Mouse (Mus musculus) brain, embryonic 14.5 days (tissue): ENCODE measurements around the gene Palld. TPM values are rescaled to one million over a fixed set of nuclear protein-coding genes. Genes with fewer than 3 reads are reported as not detected.
A peak's percentile ranks its signal among the peaks of the same experiment; 100 is the strongest.

ENCODE experiments used
- DNase-seq: peaks from one replicate; pipeline ENCODE4 v3.0.0-alpha.2; 2011; ENCODE audit warnings: low read depth
- CTCF ChIP-seq: fragments of 200-500 bp; IDR thresholded peaks from 2 replicates; pipeline ENCODE4 v1.5.1; 2012; ENCODE audit warnings: inconsistent platforms, mild to moderate bottlenecking, moderate library complexity, borderline replicate concordance; ENCODE audit not compliant: insufficient read depth, insufficient read length; ENCODE audit errors: extremely low read depth
- POLR2A ChIP-seq: fragments of 200-500 bp; IDR thresholded peaks from 2 replicates; pipeline ENCODE4 v1.6.1; 2012; ENCODE audit warnings: mild to moderate bottlenecking, inconsistent platforms, borderline replicate concordance; ENCODE audit not compliant: poor library complexity, insufficient read depth, insufficient read length, severe bottlenecking; ENCODE audit errors: extremely low read depth
- polyA plus RNA-seq: library from polyadenylated mRNA; depleted of rRNA; stranded (reverse); fragments of >200 nt; gene quantifications from 2 replicates; pipeline ENCODE4 v1.2.3, GENCODE M21; 2012; rRNA removed

Gene Palld
- polyA plus RNA-seq, 1 experiment: 16.4 TPM

GRCm38 (mm10) chr8:61478793-61479192 lies 423.7 kb downstream of the Palld start:
- no peak for DNase-seq
- TF ChIP-seq POLR2A (no peak), CTCF (no peak)

- DNase-seq: no peak
- TF ChIP-seq POLR2A (no peak), CTCF (no peak)
Observed at GRCm38 (mm10) chr8:61478150-61478549, 424.3 kb downstream of the Palld start.

GRCm38 (mm10) chr8:61476160-61476559 lies 426.3 kb downstream of the Palld start:
- no peak for DNase-seq
- TF ChIP-seq CTCF (no peak), POLR2A (no peak)

GRCm38 (mm10) chr8:61475251-61475673 lies 427.2 kb downstream of the Palld start:
- no peak for DNase-seq
- no peak for TF ChIP-seq POLR2A
- TF ChIP-seq CTCF: no peak

- TF ChIP-seq POLR2A (no peak), CTCF (no peak)
- DNase-seq: no peak
Observed at GRCm38 (mm10) chr8:61470213-61470612, 432.3 kb downstream of the Palld start.

GRCm38 (mm10) chr8:61467553-61467815 lies 435.0 kb downstream of the Palld start:
- TF ChIP-seq POLR2A: no peak
- TF ChIP-seq CTCF: no peak
- DNase-seq: no peak

GRCm38 (mm10) chr8:61466696-61467552 lies 435.6 kb downstream of the Palld start:
- DNase-seq: peak; percentile 68
- TF ChIP-seq POLR2A: no peak
- no peak for TF ChIP-seq CTCF

- TF ChIP-seq POLR2A: no peak
Observed at GRCm38 (mm10) chr8:61464393-61464792, 438.1 kb downstream of the Palld start.

GRCm38 (mm10) chr8:61462221-61462620 lies 440.3 kb downstream of the Palld start:
- no peak for DNase-seq
- TF ChIP-seq POLR2A (no peak), CTCF (no peak)

More at GRCm38 (mm10) chr8:61464393-61464792, 438.1 kb downstream of the Palld start:
- DNase-seq: no peak

Other genes with a start within 250 kb of the Palld start
- gene Ddx60, start 25.4 kb upstream of the Palld start, polyA plus RNA-seq: 0.08 and 0.11 TPM in 2 replicates
- gene Anxa10, start 220.5 kb upstream of the Palld start, polyA plus RNA-seq: 0.07 TPM in 1 of 2 replicates, not detected in the other